Mouse (Mus musculus) heart, embryonic 15.5 days (tissue): ENCODE measurements around the gene Tmem189. TPM values are rescaled to one million over a fixed set of nuclear protein-coding genes. Genes with fewer than 3 reads are reported as not detected.

Experiments used
- ATAC-seq: fragments of 200-750 bp; cut with Nextera tagmentation; replicated peaks from 2 replicates; pipeline ENCODE4 v1.8.0; 2017; ENCODE audit warnings: low read depth, moderate TSS enrichment; ENCODE audit not compliant: insufficient number of reproducible peaks, insufficient read depth, low FRiP score
- H3K27ac ChIP-seq: fragments of 300-500 bp; sonication (generic); 2 replicates; pipeline ENCODE4 v1.5.1; 2015; ENCODE audit warnings: mild to moderate bottlenecking, inconsistent platforms
- H3K27me3 ChIP-seq: fragments of 300-500 bp; sonication (generic); 2 replicates; pipeline ENCODE4 v1.6.1; 2015; ENCODE audit warnings: inconsistent platforms
- H3K36me3 ChIP-seq: fragments of 300-500 bp; sonication (generic); 2 replicates; pipeline ENCODE4 v1.6.1; 2015; ENCODE audit warnings: mild to moderate bottlenecking, inconsistent platforms
- H3K4me1 ChIP-seq: fragments of 300-500 bp; sonication (generic); replicated peaks from 2 replicates; pipeline ENCODE4 v1.6.1; 2015; ENCODE audit warnings: inconsistent platforms
- H3K4me2 ChIP-seq: fragments of 300-500 bp; sonication (generic); 2 replicates; pipeline ENCODE4 v1.6.1; 2015; ENCODE audit warnings: inconsistent platforms, mild to moderate bottlenecking, moderate library complexity
- H3K4me3 ChIP-seq: fragments of 300-500 bp; sonication (generic); 2 replicates; pipeline ENCODE4 v1.5.1; 2015; ENCODE audit warnings: mild to moderate bottlenecking, inconsistent platforms
- H3K9ac ChIP-seq: fragments of 300-500 bp; sonication (generic); 2 replicates; pipeline ENCODE4 v1.6.1; 2015; ENCODE audit warnings: mild to moderate bottlenecking, inconsistent platforms
- H3K9me3 ChIP-seq: fragments of 300-500 bp; sonication (generic); replicated peaks from 2 replicates; pipeline ENCODE4 v1.6.1; 2016; ENCODE audit warnings: inconsistent platforms
- WGBS: fragments of 180-500 bp; shearing (Covaris S2); methylation state at CpG from one replicate; pipeline ENCODE4 v1.1.7; 2015; ENCODE audit warnings: mixed read lengths; 5-methylcytosine and 5-hydroxymethylcytosine counted together
- polyA plus RNA-seq: library from polyadenylated mRNA; unstranded; fragments of >200 nt; fragmentation: Nextera tagmentation; extraction: Ambion mirVana; gene quantifications from 2 replicates; pipeline ENCODE4 v1.2.1, GENCODE M21; 2015

Tmem189 gene
- polyA plus RNA-seq, 1 experiment from 2014 or later: 35.3 TPM

- no peaks in the 10 kb centered on the region for H3K36me3 ChIP-seq
- H3K9me3 ChIP-seq: peaks cover 4% of the 10 kb centered on the region; the same call in 1 of the 2 replicates
- H3K4me1 ChIP-seq: peaks cover 33% of the 10 kb centered on the region
- H3K4me3 ChIP-seq: no peak overlapping the region
- H3K4me2 ChIP-seq: no peak overlapping the region
- no peaks in the 10 kb centered on the region for H3K27me3 ChIP-seq
- no peak overlapping the region for H3K9ac ChIP-seq
- ATAC-seq: no peak
- H3K27ac ChIP-seq: no peak overlapping the region
- WGBS: 68% methylated on average over 5 of the region's 5 CpGs
Measured at GRCm38 (mm10) chr2:167700018-167700417, 10.4 kb upstream of the Tmem189 start.

DNA sequence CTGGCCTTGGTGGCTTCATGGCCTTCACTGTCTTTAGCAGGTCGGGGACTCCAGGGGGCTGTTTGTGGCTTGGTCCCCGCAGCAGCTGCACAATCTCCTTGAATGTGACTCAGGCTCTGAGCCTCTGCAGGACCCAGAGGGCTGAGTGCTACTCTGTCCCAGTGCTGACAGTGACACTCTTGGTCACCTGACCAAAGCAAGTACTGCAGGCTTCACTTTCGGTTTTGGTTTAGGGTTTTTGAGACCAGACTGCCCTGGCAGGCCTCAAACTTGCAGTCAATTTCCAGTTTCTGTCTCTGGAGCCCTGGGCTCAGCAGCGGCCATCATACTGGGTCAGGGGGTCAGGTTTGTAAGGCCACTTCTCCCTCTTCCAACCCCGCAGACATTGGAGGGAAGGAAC, 8.3 kb upstream of the Tmem189 start:
- H3K4me1 ChIP-seq: peaks cover 33% of the 10 kb centered on the region
- peak overlapping the region; percentile 84 for H3K27ac ChIP-seq
- peak overlapping the region; percentile 21; the same call in 1 of the 2 replicates for H3K4me3 ChIP-seq
- WGBS: 13% methylated on average over 5 of the region's 5 CpGs
- peaks cover 4% of the 10 kb centered on the region; the same call in 1 of the 2 replicates for H3K9me3 ChIP-seq
- peak; percentile 84 for ATAC-seq
- peak overlapping the region; percentile 53 for H3K4me2 ChIP-seq
- H3K9ac ChIP-seq: peak overlapping the region; percentile 35
- H3K36me3 ChIP-seq: no peaks in the 10 kb centered on the region
- H3K27me3 ChIP-seq: no peaks in the 10 kb centered on the region

- H3K4me2 ChIP-seq: no peak overlapping the region
- H3K27me3 ChIP-seq: no peaks in the 10 kb centered on the region
- no peaks in the 10 kb centered on the region for H3K36me3 ChIP-seq
- peak overlapping the region; percentile 1; the same call in 1 of the 2 replicates for H3K27ac ChIP-seq
- WGBS: 69% methylated on average over 7 of the region's 7 CpGs
- H3K9me3 ChIP-seq: peaks cover 4% of the 10 kb centered on the region; the same call in 1 of the 2 replicates
- no peak overlapping the region for H3K4me3 ChIP-seq
- 0 out of 2 replicates have a peak, but pooled peaks have one; percentile 8 for ATAC-seq
- H3K9ac ChIP-seq: no peak overlapping the region
- peaks cover 40% of the 10 kb centered on the region for H3K4me1 ChIP-seq
Measured at GRCm38 (mm10) chr2:167696143-167696542, 6.5 kb upstream of the Tmem189 start.

- H3K27me3 ChIP-seq: no peaks in the 10 kb centered on the region
- no peak for ATAC-seq
- H3K4me2 ChIP-seq: no peak overlapping the region
- H3K36me3 ChIP-seq: no peaks in the 10 kb centered on the region
- 90% methylated on average over 14 of the region's 14 CpGs for WGBS
- no peak overlapping the region for H3K4me3 ChIP-seq
- no peak overlapping the region for H3K27ac ChIP-seq
- no peak overlapping the region for H3K9ac ChIP-seq
- H3K9me3 ChIP-seq: peaks cover 4% of the 10 kb centered on the region; the same call in 1 of the 2 replicates
- H3K4me1 ChIP-seq: peaks cover 47% of the 10 kb centered on the region
Measured at GRCm38 (mm10) chr2:167695491-167695890, 5.9 kb upstream of the Tmem189 start.

GRCm38 (mm10) chr2:167694963-167695362, 5.3 kb upstream of the Tmem189 start:
- no peak overlapping the region for H3K4me2 ChIP-seq
- ATAC-seq: no peak
- no peak overlapping the region for H3K9ac ChIP-seq
- no peak overlapping the region for H3K4me3 ChIP-seq
- no peaks in the 10 kb centered on the region for H3K36me3 ChIP-seq
- no peaks in the 10 kb centered on the region for H3K27me3 ChIP-seq
- WGBS: 91% methylated on average over 7 of the region's 7 CpGs
- peaks cover 4% of the 10 kb centered on the region; the same call in 1 of the 2 replicates for H3K9me3 ChIP-seq
- H3K4me1 ChIP-seq: peaks cover 48% of the 10 kb centered on the region
- no peak overlapping the region for H3K27ac ChIP-seq

DNA sequence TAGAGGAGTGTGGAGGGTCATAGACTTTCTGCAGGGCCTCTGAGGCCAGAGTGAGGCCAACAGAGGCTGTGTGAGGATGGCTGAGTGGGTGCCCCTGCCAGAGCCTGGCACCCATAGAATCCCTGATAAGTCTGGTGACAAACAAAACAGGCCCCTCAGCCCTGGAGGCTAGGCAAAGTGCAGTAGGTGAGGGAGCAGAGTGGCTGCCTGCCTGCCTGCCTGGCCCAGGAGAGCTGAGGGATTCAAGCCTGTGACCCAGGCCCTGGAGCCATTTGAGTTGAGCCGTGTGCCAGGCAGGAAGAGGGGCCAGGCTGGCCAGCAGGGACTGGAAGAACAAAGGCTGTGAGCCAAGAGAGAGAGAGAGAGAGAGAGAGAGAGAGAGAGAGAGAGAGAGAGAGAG, 4.6 kb upstream of the Tmem189 start:
- no peak overlapping the region for H3K4me2 ChIP-seq
- H3K4me3 ChIP-seq: no peak overlapping the region
- H3K36me3 ChIP-seq: no peaks in the 10 kb centered on the region
- H3K27ac ChIP-seq: no peak overlapping the region
- WGBS: 36% methylated on average over 1 of the region's 1 CpGs
- H3K4me1 ChIP-seq: peaks cover 51% of the 10 kb centered on the region
- no peaks in the 10 kb centered on the region for H3K27me3 ChIP-seq
- no peak for ATAC-seq
- peaks cover 4% of the 10 kb centered on the region; the same call in 1 of the 2 replicates for H3K9me3 ChIP-seq
- H3K9ac ChIP-seq: no peak overlapping the region

GRCm38 (mm10) chr2:167693540-167693939, 3.9 kb upstream of the Tmem189 start:
- H3K27me3 ChIP-seq: no peaks in the 10 kb centered on the region
- no peak overlapping the region for H3K4me3 ChIP-seq
- H3K27ac ChIP-seq: no peak overlapping the region
- no peak overlapping the region for H3K4me2 ChIP-seq
- 94% methylated on average over 2 of the region's 2 CpGs for WGBS
- no peaks in the 10 kb centered on the region for H3K36me3 ChIP-seq
- peaks cover 48% of the 10 kb centered on the region for H3K4me1 ChIP-seq
- H3K9ac ChIP-seq: no peak overlapping the region
- peaks cover 4% of the 10 kb centered on the region; the same call in 1 of the 2 replicates for H3K9me3 ChIP-seq
- no peak for ATAC-seq

- Histone ChIP-seq H3K27me3 (peaks cover 4% of the 10 kb centered on the region), H3K9me3 (peaks cover 4% of the 10 kb centered on the region; the same call in 1 of the 2 replicates), H3K4me1 (peaks cover 45% of the 10 kb centered on the region), H3K27ac (no peak overlapping the region), H3K4me3 (no peak overlapping the region), H3K36me3 (no peaks in the 10 kb centered on the region), H3K9ac (no peak overlapping the region), H3K4me2 (no peak overlapping the region)
- 62% methylated on average over 3 of the region's 3 CpGs for WGBS
- no peak for ATAC-seq
Measured at GRCm38 (mm10) chr2:167692831-167693230, 3.2 kb upstream of the Tmem189 start.

DNA sequence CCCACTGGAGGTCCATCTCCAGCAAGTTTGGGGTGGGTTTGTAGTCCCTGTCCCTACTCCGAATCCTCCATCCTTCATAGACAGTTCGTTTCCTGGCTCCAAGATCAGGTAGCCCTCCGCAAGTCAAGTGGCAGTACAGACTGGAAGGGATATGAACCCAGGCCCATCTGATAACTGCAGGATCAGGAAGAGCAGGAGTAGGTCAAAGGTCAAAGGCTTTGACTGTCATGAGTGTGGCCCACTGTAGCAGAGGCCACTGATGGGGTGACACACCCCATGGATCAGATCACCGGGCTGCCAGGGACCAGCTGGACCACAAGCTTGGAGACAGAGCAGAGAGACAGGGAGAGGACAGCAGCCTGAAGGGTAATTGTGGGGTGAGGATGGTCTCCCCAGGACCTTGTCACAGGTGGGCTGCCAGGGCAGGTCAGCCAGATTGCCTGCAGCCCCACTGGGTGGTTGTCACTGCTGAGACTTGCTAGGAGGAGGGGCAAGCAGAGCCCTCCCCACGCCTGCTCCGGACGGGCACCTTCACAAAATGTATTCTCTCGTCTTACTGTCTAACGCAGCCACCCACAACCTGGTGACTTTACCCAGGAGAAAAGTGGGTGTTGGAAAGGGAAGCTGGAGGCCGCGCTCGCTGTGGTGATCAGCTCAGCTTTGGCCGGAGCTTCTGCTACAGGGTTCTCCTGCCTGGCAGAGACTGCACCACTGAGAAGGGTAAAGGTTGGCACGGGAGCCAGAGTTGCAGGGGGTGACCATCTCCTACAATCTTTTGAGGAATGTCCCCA, 2.4 kb upstream of the Tmem189 start:
- H3K4me1 ChIP-seq: peaks cover 39% of the 10 kb centered on the region

GRCm38 (mm10) chr2:167691410-167691809, 1.8 kb upstream of the Tmem189 start:
- peaks cover 4% of the 10 kb centered on the region; the same call in 1 of the 2 replicates for H3K9me3 ChIP-seq
- no peaks in the 10 kb centered on the region for H3K36me3 ChIP-seq
- H3K4me3 ChIP-seq: peak overlapping the region; percentile 75
- 84% methylated on average over 6 of the region's 6 CpGs for WGBS
- H3K4me2 ChIP-seq: peak overlapping the region; percentile 98
- peaks cover 11% of the 10 kb centered on the region for H3K27me3 ChIP-seq
- no peak for ATAC-seq
- peaks cover 37% of the 10 kb centered on the region for H3K4me1 ChIP-seq
- H3K9ac ChIP-seq: peak overlapping the region; percentile 48; the same call in 1 of the 2 replicates
- H3K27ac ChIP-seq: no peak overlapping the region

More for the DNA sequence above, 2.4 kb upstream of the Tmem189 start:
- H3K27me3 ChIP-seq: peaks cover 11% of the 10 kb centered on the region
- no peak overlapping the region for H3K27ac ChIP-seq
- H3K36me3 ChIP-seq: no peaks in the 10 kb centered on the region
- peaks cover 4% of the 10 kb centered on the region; the same call in 1 of the 2 replicates for H3K9me3 ChIP-seq
- H3K9ac ChIP-seq: no peak overlapping the region
- H3K4me2 ChIP-seq: peak overlapping the region; percentile 98
- 89% methylated on average over 14 of the region's 14 CpGs for WGBS
- peak overlapping the region; percentile 75 for H3K4me3 ChIP-seq
- no peak for ATAC-seq

DNA sequence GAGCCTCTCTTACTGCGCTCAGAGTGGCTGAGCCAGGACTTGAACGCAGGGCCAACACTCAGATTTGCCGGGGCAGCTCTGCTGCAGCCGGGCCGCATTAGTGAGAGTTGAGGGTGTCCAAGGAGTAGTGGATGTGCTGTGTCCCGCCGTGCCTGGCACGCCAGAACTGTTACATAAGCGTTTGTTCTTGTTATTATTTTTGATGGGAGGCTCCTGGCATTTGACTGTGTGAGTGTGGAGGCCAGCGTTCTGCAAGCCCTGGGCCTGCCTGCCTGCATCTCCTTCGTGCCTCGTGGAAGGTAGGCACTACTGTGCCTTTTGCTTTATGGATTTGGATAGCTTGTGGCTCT, 1.3 kb upstream of the Tmem189 start:
- Histone ChIP-seq H3K9ac (peak overlapping the region; percentile 48), H3K4me2 (peak overlapping the region; percentile 98), H3K36me3 (no peaks in the 10 kb centered on the region), H3K4me1 (peaks cover 32% of the 10 kb centered on the region), H3K9me3 (peaks cover 4% of the 10 kb centered on the region; the same call in 1 of the 2 replicates), H3K27me3 (peaks cover 11% of the 10 kb centered on the region), H3K27ac (no peak overlapping the region), H3K4me3 (peak overlapping the region; percentile 75)
- 77% methylated on average over 12 of the region's 12 CpGs for WGBS
- ATAC-seq: no peak
